Mouse (Mus musculus) E14TG2a.4 (cell line): ENCODE data around the gene Fmnl2.

Experiments used
- CTCF ChIP-seq: conservative IDR thresholded peaks from 2 replicates; pipeline ENCODE4 v1.5.1; 2014; ENCODE audit warnings: low read length
- POU5F1 ChIP-seq: IDR thresholded peaks from 2 replicates; pipeline ENCODE4 v1.6.1; 2014; ENCODE audit warnings: low read length, borderline replicate concordance

DNA sequence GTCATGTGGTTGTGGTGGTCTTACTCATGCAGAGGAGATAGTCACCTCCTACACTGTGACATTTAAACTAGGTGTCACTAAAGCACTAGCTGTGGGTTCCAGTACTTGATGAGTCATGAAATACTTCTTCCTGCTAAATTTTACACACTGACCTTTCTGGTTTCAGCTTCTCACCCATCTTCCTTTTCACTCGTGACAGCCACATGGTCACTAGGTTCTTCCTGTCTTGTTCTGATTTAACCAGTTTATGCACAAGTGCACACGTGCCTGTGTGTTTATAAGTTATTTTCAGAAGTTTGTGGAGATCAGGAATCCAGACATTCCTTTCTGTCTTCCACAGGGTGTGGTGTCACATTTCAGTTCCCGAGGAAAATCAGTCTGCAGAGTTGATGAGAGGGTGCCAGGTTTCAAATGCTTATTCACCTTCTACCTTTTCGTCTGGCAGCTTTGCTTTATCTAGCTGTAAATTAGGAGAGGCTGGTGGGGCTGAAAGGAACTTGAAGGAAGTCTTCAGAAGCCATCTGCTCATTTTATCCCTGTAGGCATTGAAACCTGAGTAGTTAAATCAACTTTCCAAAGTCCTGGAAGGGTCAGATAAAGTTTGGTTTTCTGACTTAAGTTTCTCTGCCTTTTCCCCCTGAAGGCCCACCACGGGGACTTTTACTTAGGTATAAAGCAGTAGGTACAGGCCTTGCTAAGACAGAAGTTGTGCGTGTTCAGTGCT lies 80.9 kb downstream of the Fmnl2 start:
- TF ChIP-seq CTCF: no peak
- TF ChIP-seq POU5F1: no peak
